Mouse (Mus musculus) thymus, postnatal 25 days (tissue): ENCODE data around the gene Cers1.

Source experiments
- DNase-seq: peaks from one replicate; pipeline ENCODE4 v3.0.0; 2022

The Cers1 gene

DNA sequence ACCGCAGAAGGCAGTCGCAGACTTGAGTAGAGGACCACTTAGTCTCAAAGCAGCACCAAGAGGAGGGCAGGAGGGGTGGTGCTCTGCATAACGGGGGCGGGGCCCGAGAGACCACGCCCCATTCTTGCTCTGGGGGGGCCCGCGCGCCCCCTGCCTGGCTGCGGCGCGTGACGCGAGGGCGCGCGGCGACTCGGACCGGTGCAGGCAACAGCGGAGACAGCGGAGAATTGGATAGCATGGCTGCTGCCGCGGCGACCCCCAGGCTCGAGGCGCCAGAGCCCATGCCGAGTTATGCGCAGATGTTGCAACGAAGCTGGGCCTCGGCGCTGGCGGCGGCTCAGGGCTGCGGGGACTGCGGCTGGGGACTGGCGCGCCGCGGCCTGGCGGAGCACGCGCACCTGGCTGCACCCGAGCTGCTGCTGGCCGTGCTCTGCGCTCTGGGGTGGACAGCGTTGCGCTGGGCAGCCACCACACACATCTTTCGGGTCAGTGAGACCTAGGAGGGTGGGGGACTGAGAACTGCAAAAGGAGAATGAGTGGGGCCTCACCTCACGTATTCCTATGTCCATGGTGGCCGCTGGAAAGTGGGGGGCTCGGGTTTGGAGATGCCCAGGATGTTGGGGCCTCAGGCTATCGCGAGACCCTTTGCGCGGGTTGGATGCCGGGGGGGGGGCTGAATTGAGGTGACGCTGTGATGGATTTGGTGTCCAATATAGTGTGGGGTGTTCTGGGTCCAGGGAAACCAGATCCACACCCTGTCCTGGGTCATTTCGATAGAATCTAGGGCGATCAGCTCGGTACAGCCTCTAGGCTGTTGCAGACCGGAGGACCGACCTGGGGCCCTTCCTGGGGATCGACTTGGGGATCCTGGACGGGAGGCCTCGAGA, at the start of gene Cers1:
Gene Cers1, plus strand, starts transcription at position 152 of the 887 bp plus-strand sequence.
- peak; percentile 60 for DNase-seq

DNA sequence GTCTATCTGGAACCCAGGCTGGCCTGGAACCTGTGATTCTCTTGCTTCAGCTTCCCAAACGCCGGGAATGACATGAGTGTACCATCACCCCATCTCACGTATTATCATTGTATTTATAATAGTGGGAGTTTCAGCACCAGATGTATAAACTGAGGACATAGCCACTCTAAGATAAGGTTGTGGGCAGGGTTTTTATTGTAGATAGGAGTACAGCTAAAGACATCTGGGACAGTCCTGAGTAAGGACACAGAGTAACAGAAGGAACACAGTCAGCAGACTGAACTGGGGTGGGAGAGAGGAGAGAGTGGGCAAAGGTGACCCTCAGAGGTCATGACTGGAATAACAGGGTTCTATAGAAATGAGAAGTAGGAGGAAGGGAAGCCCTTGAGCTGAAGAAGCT, 47.9 kb upstream of the Cers1 start:
- no peak for DNase-seq

DNA sequence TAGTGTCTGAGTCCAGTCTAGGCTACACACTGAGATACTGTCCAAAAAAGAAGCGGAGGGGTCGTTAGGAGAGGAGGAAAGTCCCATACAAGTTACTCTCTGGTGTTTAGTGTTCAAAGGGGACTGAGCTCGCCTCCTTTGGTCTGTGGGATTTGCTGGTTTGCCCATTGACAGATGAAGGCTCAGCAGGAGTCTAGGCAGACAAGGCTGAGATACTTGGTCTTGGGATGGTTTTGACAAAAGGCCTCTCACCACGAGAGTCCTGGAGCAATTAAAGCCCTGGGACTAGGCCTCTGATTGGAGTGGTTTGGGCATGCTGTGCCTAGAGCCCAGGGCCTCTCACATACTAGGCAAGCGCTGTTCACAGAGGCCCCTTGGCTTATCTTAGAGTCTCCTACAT, 47.3 kb upstream of the Cers1 start:
- no peak for DNase-seq

- peak; percentile 44 for DNase-seq
Measured at GRCm38 (mm10) chr8:70268799-70269565, 46.6 kb upstream of the Cers1 start.

GRCm38 (mm10) chr8:70272949-70273348, 42.6 kb upstream of the Cers1 start:
- peak; percentile 18 for DNase-seq

DNA sequence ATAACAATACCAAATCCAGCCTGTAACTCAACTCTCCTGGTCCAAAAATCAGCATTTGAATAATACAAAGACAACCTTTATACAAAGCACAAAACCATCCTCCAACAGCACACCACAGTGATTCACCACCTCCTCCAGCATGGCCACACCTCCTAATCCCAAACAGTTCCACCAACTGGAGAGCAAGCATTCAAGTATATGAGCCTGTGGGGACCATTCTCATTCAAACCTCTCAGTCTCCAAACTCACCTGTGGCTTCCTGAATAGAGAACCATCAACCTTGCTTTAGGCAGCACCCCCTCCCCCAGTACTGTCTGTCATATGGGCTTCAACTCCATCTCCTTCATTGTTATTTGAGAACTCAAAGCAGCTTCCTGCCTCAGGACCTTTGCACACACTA, 41.2 kb upstream of the Cers1 start:
- DNase-seq: no peak

DNA sequence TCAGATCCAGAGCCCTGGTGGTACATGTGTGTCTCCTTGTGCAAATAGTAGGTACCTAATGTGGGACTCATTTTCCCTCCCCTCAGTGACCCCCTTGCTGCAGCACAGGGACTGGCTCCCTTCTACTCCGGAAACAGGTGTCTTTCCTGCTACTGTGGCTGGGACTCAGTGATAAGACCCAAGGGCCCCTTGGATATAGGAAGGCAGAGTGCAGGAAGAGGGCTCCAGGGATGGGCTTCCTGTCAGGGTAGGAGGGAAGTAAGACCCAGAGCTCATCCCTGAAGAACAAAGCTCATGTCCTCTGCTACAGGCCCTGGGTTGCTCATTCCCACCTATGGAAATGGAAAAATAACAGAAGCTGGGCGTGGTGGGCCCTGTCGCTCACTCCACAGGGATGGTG, 39.1 kb upstream of the Cers1 start:
- no peak for DNase-seq

DNA sequence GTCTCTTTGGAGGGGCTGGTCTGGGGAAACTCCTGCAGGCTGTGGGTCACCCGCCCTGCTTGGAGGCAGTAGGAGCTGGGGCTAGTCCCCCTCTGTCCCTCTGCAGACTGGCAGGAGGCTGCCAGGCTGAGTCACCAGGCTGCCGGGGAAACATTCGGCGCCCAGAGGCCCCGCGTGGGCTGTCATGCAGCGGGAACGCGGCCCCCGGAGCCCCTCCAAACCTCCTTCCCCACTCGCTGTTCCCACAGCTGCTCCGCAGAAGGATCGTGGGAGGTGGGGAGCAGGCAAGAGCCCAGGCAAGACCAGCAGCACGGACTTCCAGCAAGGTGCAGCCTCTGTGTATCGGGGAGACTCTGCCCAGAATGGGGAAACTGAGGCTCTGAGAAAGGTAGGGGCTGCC, 37.4 kb upstream of the Cers1 start:
- DNase-seq: no peak

- no peak for DNase-seq
Measured at GRCm38 (mm10) chr8:70279266-70279665, 36.3 kb upstream of the Cers1 start.

- DNase-seq: no peak
Measured at GRCm38 (mm10) chr8:70281001-70281400, 34.6 kb upstream of the Cers1 start.

DNA sequence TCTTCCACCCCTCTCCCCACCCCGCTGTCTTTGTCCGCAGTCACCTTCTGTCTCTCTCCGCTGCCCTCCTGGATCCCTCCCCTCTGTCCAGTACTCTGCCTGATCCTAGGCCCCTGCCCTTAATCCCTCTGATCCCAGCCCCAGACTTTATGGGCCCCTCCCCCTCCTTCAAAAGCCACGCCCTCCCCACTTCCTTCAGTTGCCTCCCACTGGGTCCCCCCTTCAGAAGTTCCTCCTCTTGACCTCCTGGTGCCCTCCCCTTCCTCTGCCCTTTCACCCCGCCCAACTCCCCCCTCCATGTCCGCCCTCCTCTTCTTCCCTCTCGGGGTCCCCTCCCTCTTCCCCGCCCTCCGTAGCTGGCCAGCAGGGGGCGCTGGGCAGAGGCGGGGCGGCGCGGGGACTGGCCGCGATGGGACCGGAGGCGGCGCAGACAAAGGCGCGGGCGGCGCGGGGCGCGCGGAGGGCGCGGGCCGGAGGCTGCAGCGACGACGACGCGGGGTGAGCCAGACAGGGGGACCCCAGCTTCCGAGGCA, 32.9 kb upstream of the Cers1 start, which contains the start of gene Homer3:
Gene Homer3, plus strand, starts transcription at position 225 of the 533 bp plus-strand sequence.
- peak; percentile 96 for DNase-seq

GRCm38 (mm10) chr8:70283136-70284077, 32.2 kb upstream of the Cers1 start:
- DNase-seq: peak; percentile 11

DNA sequence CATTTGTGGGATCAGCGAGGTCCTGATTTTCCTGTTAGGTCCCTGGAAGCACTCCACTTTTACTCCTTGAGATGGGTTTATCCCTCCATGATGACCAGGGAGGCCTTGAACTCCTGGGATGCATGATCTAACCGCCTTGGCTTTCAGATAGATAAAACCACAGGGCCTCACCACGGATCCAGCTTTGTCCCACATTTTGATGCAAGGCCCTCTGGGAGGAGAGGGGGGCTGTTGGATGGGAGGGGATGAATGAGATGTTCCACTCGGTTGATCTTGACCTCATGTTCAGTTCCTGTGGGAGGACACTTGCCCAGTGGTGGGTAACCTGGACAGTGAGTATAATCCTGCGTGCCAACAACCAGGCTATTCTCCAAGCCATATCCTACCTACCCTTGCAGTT, 31.2 kb upstream of the Cers1 start:
- DNase-seq: no peak

GRCm38 (mm10) chr8:70285304-70285703, 30.3 kb upstream of the Cers1 start:
- DNase-seq: no peak

DNA sequence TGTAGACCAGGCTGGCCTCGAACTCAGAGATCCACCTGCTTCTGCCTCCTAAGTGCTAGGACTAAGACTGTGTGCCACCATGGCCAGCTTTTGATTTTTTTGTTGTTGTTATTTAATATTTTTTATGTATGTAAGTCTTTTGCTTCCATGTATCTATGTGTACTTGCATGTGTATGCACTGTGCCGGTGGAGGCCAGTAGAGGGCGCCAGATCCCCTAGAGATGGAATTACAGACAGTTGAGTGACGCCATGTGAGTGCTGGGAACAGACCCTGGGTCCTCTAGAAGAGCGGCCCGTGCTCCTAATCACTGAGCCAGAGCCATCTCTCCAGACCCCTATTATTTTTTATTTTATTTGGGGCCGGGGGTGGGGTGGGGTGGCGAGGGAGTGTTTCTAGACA, 28.8 kb upstream of the Cers1 start:
- DNase-seq: peak; percentile 27

GRCm38 (mm10) chr8:70293988-70294405, 21.6 kb upstream of the Cers1 start:
- DNase-seq: no peak

- DNase-seq: no peak
Measured at GRCm38 (mm10) chr8:70300881-70301280, 14.7 kb upstream of the Cers1 start.

- DNase-seq: peak; percentile 92
Measured at GRCm38 (mm10) chr8:70302358-70302890, 13.2 kb upstream of the Cers1 start, which contains the start of the genes Ddx49 and Cope. Ddx49 (minus strand) TSS chr8:70302489. Cope (plus strand) TSS chr8:70302518.

DNA sequence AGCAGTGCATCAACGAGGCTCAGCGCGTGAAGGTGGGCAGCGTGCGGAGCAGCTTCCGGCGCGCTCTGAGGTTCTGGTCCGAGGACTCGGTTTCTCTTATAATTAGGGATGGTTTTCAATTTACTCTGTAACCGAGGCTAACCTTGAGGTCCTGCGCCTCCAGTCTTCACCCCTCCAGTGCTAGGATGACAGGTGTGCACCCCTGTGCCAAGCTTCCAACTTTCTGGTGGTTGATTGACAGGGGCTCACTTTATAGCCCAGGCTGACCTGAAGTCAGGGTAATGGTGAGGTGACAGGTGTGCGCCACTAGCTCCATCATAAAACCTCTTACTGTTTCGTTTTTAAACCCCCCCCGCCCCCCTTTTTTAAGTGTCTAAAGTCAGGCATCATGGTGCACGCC, 12.7 kb upstream of the Cers1 start:
- no peak for DNase-seq

DNA sequence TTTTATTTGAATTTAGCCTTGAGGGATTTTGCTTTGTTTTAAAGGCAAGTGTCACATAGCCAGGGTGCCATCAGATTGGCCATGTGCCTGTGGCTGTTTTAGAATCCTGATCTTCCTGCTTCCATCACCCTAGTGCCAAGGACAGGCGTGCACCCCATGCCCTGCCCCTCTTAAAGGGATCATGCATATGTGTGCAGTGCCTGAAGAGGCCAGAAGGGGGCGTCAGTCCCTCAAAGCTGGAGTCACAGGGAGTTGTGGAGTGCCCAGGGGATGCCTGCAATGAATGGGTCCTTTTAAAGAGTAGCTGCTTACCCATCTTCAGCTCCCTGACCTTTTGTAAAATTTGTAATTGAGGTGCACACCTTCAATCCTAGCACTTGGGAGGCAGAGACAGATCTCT, 6.3 kb upstream of the Cers1 start:
- DNase-seq: no peak

GRCm38 (mm10) chr8:70313399-70313798, 2.2 kb upstream of the Cers1 start:
- no peak for DNase-seq
